Mouse (Mus musculus): ENCODE results near the gene Praf2.

Gene Praf2

GRCm38 (mm10) chrX:7778450-7779244 lies 50.4 kb downstream of the Praf2 start:
- in situ Hi-C loops (cut with MboI, MseI): no loop called here

- in situ Hi-C loops (cut with MboI, MseI): no loop called here
These were observed 51.1 kb downstream of the Praf2 start for GRCm38 (mm10) chrX:7779294-7779693.

Data from T-helper 17 cell (primary cell).